Mouse (Mus musculus) heart, embryonic 12.5 days (tissue): ENCODE measurements at regions not wholly inside any gene's neighbourhood (a gene's known extent, or its start where the extent isn't known, plus 50 kb on each side); places are given as distances from the start of the nearest gene placed in this dataset.
A peak's percentile ranks its signal among the peaks of the same experiment; 100 is the strongest.

Experiments used
- ATAC-seq: fragments of 200-750 bp; cut with Nextera tagmentation; 2 replicates; pipeline ENCODE4 v1.8.0; 2017; ENCODE audit warnings: moderate TSS enrichment, moderate library complexity; ENCODE audit not compliant: insufficient number of reproducible peaks, low FRiP score
- H3K27ac ChIP-seq: fragments of 300-500 bp; sonication (generic); 2 replicates; pipeline ENCODE4 v1.5.1; 2016; ENCODE audit warnings: mild to moderate bottlenecking, moderate library complexity; ENCODE audit not compliant: poor library complexity, severe bottlenecking
- H3K27me3 ChIP-seq: fragments of 300-500 bp; sonication (generic); replicated peaks from 2 replicates; pipeline ENCODE4 v1.6.1; 2016; ENCODE audit warnings: mild to moderate bottlenecking, moderate library complexity
- H3K36me3 ChIP-seq: fragments of 300-500 bp; sonication (generic); 2 replicates; pipeline ENCODE4 v1.6.1; 2016; ENCODE audit warnings: mild to moderate bottlenecking, moderate library complexity
- H3K4me1 ChIP-seq: fragments of 300-500 bp; sonication (generic); replicated peaks from 2 replicates; pipeline ENCODE4 v1.6.1; 2016; ENCODE audit warnings: mild to moderate bottlenecking
- H3K4me2 ChIP-seq: fragments of 300-500 bp; sonication (generic); 2 replicates; pipeline ENCODE4 v1.6.1; 2016; ENCODE audit warnings: mild to moderate bottlenecking, moderate library complexity
- H3K4me3 ChIP-seq: fragments of 300-500 bp; sonication (generic); 2 replicates; pipeline ENCODE4 v1.5.1; 2016; ENCODE audit warnings: mild to moderate bottlenecking
- H3K9ac ChIP-seq: fragments of 300-500 bp; sonication (generic); 2 replicates; pipeline ENCODE4 v1.6.1; 2016; ENCODE audit warnings: mild to moderate bottlenecking, moderate library complexity
- H3K9me3 ChIP-seq: fragments of 300-500 bp; sonication (generic); replicated peaks from 2 replicates; pipeline ENCODE4 v1.6.1; 2016; ENCODE audit warnings: mild to moderate bottlenecking, moderate library complexity
- WGBS: fragments of 180-500 bp; shearing (Covaris S2); methylation state at CpG from one replicate; pipeline ENCODE4 v1.1.7; 2016; 5-methylcytosine and 5-hydroxymethylcytosine counted together

DNA sequence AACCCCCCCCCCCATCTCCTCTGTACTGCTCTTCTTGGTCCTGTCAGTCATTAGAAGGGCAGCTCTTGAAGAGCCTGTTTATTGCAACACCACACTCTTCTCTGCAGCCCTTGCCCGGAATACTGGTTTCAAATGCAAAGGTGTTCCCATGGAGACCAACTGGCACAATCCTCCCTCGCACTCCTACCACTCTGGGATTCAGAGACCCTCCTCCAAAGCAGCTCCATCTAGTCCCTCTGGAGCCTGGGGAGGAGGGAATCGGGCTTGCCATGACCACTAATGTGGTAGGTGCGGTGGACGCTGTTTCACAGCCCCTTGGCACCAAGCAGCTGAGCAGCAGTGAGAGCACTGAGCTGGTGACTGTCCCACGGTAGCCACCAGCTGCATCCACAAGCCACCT is 83.1 kb downstream of the Stk35 start:
- Histone ChIP-seq H3K4me2 (no peak overlapping the region), H3K4me3 (no peak overlapping the region), H3K27ac (no peak overlapping the region), H3K27me3 (no peaks in the 10 kb centered on the region), H3K9ac (no peak overlapping the region), H3K36me3 (no peaks in the 10 kb centered on the region), H3K9me3 (no peaks in the 10 kb centered on the region), H3K4me1 (peaks cover 2% of the 10 kb centered on the region; the same call in 1 of the 2 replicates)
- 44% methylated on average over 6 of the region's 6 CpGs for WGBS
- ATAC-seq = no peak

DNA sequence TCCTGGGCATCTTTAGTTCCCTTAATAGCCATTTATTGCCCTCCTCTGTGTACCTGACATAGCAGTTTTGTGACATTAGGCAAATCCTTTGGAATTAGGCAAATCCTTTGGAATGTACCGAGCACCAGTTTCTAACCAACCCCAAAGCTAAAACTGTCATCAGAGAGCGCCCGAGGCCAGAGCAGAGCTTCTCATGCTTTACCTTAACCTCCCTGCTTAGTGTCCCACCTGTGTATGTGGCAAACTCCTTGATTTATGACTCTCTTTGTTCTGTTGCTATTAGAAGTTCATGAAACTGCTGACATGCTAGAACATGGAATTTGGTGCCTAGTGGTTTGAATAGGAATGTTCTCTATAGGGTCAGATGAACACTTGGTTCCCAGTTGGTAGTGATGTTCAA is 84.0 kb downstream of the Stk35 start:
- H3K9me3 ChIP-seq = no peaks in the 10 kb centered on the region
- H3K9ac ChIP-seq = no peak overlapping the region
- H3K4me1 ChIP-seq = peaks cover 2% of the 10 kb centered on the region; the same call in 1 of the 2 replicates
- 88% methylated on average over 3 of the region's 3 CpGs for WGBS
- H3K4me2 ChIP-seq = no peak overlapping the region
- no peaks in the 10 kb centered on the region for H3K36me3 ChIP-seq
- H3K27me3 ChIP-seq = no peaks in the 10 kb centered on the region
- ATAC-seq = no peak
- no peak overlapping the region for H3K27ac ChIP-seq
- no peak overlapping the region for H3K4me3 ChIP-seq

DNA sequence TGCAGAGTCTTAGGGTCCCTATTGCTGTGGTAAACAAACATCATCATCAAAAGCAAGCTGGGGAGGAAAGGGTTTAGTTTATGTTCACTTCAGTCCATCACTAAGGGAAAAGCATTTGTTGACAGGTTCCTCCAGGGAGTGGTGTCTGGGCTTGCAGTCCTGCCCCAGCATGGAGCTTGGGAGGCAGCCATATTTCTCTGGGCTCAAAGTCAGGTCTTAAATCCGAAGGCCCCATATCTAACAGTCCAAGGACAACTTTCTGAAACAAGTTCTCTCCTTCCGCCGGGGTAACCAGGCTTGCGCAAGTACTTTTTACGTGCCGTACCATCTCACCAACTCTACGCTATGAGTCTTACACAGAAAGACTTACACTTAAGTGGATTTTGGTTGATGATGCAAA is 85.2 kb downstream of the Stk35 start:
- Histone ChIP-seq H3K9me3 (peaks cover 3% of the 10 kb centered on the region), H3K4me1 (peaks cover 2% of the 10 kb centered on the region; the same call in 1 of the 2 replicates), H3K36me3 (no peaks in the 10 kb centered on the region), H3K4me3 (no peak overlapping the region), H3K9ac (no peak overlapping the region), H3K27ac (no peak overlapping the region), H3K4me2 (no peak overlapping the region), H3K27me3 (no peaks in the 10 kb centered on the region)
- no peak for ATAC-seq
- WGBS = 93% methylated on average over 7 of the region's 7 CpGs

DNA sequence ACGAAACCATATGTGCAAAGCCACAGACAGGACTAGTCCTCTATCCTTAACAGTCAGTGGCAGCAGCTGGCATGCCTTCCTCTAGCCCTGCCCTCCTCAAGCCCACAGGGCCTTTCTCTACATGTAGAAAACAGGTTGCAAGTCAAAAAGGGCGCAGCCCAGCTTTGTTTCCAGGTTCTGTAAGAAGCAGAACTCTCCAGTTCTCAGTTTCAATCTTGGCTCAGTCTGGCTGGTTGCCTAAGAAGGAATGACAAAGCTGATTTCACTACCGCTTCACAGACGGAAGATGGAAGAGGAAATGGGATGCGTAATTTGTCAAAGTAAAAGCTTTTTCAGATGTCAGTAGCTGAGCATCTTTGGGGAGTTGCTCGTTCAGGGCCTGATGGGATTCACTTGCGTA is 92.9 kb downstream of the Stk35 start:
- H3K27me3 ChIP-seq = no peaks in the 10 kb centered on the region
- ATAC-seq = no peak
- H3K36me3 ChIP-seq = no peaks in the 10 kb centered on the region
- H3K4me3 ChIP-seq = no peak overlapping the region
- 0 out of 2 replicates have a peak overlapping the region, but pooled peaks have one; percentile 23 for H3K4me2 ChIP-seq
- peaks cover 4% of the 10 kb centered on the region for H3K9me3 ChIP-seq
- H3K9ac ChIP-seq = no peak overlapping the region
- no peak overlapping the region for H3K27ac ChIP-seq
- WGBS = 64% methylated on average over 7 of the region's 7 CpGs
- H3K4me1 ChIP-seq = peaks cover 9% of the 10 kb centered on the region

DNA sequence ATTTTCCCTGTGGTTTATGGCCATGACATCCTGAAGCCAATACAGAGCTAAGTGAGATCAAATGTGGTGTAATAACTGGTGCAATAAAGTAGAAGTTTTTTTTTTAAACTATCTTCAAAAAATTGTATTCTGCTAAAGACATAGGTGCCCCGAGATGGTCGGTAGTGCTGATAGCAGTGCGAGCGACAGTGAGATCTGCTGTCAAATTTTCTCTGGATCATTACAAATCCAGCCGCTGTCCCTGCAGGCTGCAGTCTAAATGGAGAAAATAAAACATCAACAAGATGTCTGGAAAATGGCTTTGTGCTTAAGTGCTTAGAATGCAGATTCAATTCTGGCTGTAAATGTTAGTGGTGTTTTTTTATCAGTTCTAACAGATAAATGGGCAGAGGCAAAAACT is 93.5 kb downstream of the Stk35 start:
- H3K9ac ChIP-seq = no peak overlapping the region

DNA sequence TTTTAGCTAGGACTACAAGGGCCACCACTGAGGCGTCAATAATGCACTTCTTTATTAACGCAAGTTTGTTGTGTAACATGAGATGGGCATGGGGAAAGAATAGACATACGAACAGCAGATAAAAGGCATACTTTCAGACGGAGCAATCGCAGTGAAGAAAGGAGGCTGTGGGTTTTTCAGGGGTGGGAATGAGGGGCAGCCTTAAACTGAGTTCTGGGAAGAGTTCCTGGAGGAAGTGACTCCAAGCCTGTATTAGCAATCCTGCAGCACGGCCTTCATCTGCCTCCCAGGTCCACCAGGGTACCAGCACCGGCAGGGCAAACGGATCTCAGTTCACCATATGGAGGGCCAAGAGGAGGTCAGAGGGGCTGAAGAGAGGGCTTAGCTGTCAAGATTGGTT is 94.6 kb downstream of the Stk35 start:
- no peak for ATAC-seq
- Histone ChIP-seq H3K4me2 (no peak overlapping the region), H3K27ac (no peak overlapping the region), H3K36me3 (no peaks in the 10 kb centered on the region), H3K4me3 (no peak overlapping the region), H3K9me3 (peaks cover 4% of the 10 kb centered on the region), H3K9ac (no peak overlapping the region), H3K4me1 (peaks cover 9% of the 10 kb centered on the region), H3K27me3 (no peaks in the 10 kb centered on the region)
- WGBS = 83% methylated on average over 8 of the region's 8 CpGs

More for the DNA sequence above, 93.5 kb downstream of the Stk35 start:
- peaks cover 4% of the 10 kb centered on the region for H3K9me3 ChIP-seq
- H3K36me3 ChIP-seq = no peaks in the 10 kb centered on the region
- WGBS = 77% methylated on average over 5 of the region's 5 CpGs
- H3K4me1 ChIP-seq = peaks cover 9% of the 10 kb centered on the region
- no peak for ATAC-seq
- no peak overlapping the region for H3K27ac ChIP-seq
- no peak overlapping the region for H3K4me3 ChIP-seq
- H3K4me2 ChIP-seq = no peak overlapping the region
- H3K27me3 ChIP-seq = no peaks in the 10 kb centered on the region

DNA sequence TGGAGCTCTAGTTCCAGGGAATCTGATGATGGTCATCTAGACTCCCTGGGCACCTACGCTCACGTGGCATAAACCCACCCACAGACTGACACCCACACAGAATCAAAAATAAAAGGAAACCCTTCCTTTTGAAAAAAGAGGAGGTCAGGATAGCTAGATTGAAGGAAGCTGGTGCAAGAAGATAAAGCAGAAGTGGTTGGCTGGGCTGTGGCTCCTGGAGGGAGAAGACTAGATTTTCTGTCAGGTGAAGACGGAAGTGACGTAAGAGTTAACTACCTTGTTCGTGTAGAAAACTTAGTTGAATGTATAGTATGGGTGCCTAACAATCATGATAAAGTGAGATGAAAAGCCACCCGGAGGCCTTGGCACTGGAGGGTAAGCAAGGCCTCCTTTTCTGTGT is 95.1 kb downstream of the Stk35 start:
- no peak overlapping the region for H3K27ac ChIP-seq
- no peaks in the 10 kb centered on the region for H3K36me3 ChIP-seq
- peaks cover 7% of the 10 kb centered on the region for H3K9me3 ChIP-seq
- 79% methylated on average over 6 of the region's 6 CpGs for WGBS
- H3K9ac ChIP-seq = no peak overlapping the region
- no peak overlapping the region for H3K4me3 ChIP-seq
- no peak overlapping the region for H3K4me2 ChIP-seq
- ATAC-seq = no peak
- peaks cover 9% of the 10 kb centered on the region for H3K4me1 ChIP-seq
- H3K27me3 ChIP-seq = no peaks in the 10 kb centered on the region

DNA sequence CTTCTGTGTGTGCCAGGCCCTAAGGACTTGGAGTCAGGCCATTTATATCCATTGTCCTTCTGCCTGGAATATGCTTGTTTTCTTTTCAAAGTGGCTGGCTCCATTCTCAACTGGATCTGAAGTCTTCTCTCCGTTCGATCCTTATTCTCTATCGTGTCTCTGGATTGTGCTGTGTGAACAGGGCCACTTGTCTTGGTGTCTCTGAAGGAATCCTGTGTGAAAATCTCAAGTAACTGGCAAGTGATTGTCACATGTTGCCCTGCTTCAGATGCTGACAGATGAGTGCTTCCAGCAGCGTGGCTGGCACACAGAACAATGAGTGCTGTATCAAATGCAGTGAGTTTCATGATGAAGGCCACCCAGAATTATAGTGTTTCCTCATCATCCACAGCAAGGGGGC is 96.4 kb downstream of the Stk35 start:
- Histone ChIP-seq H3K36me3 (no peaks in the 10 kb centered on the region), H3K27me3 (no peaks in the 10 kb centered on the region), H3K9ac (no peak overlapping the region), H3K4me1 (peaks cover 9% of the 10 kb centered on the region), H3K4me3 (no peak overlapping the region), H3K27ac (no peak overlapping the region), H3K4me2 (no peak overlapping the region), H3K9me3 (peaks cover 5% of the 10 kb centered on the region; the same call in 1 of the 2 replicates)
- no peak for ATAC-seq
- WGBS = 67% methylated on average over 4 of the region's 4 CpGs

DNA sequence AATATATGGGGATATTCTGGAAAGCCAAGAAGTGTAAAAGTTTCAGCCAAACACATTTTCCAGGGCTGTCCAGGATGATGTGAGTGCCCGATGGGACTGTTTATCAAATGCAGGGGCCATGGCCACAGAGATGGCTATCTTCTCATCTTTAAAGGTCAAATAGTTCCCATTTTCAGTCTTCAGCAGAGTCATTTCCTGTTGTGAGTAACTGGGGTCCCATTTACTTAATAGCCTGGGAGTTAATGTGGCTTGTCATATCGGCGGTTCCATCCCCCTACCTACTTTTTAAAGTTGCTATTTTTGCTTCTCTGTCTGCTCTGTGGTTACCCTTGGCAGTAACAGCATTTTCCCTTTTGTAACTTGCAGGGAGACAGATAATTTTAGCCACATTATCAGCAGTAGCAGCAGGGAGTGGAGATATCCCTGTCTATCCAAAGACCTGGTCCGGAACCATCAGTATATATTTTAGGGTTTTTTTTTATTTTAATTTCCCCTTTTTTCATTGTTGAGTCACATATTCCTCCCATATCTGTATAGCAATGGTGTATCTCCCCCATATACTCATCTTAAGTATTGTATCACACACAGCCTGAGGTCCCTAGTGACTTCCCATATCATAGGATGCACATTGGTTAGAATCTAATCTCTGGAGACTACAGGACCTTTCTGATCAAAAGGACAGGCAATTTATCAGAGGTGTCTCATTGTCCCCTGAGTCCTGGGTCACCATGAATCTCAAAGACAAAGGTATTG is 103.2 kb downstream of the Stk35 start:
- H3K9me3 ChIP-seq = peaks cover 5% of the 10 kb centered on the region; the same call in 1 of the 2 replicates
- no peaks in the 10 kb centered on the region for H3K36me3 ChIP-seq
- WGBS = 6% methylated on average over 4 of the region's 4 CpGs
- H3K4me2 ChIP-seq = peak overlapping the region; percentile 8; the same call in 1 of the 2 replicates
- no peaks in the 10 kb centered on the region for H3K27me3 ChIP-seq
- H3K9ac ChIP-seq = no peak overlapping the region
- ATAC-seq = no peak
- peaks cover 19% of the 10 kb centered on the region for H3K4me1 ChIP-seq
- no peak overlapping the region for H3K4me3 ChIP-seq
- H3K27ac ChIP-seq = peak overlapping the region; percentile 44

DNA sequence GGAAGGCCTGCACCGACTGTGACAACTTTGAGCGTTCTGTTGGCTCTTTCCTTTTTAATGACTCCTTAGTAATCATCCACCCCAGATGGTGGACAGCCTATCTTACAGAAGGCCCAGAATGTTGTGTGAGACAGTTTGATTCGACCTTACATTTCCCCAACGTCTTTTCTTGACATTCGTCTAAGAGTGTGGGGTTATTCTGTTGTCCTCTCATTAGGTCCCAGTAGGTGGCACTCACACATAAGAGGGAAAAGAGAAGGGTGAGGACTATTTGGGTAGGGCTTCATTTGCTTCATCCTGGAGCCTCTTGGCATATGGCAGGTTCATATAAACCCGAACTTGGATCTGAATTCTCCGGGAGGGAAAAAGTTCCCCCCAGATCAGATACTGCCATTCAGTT is 104.4 kb downstream of the Stk35 start:
- WGBS = 37% methylated on average over 7 of the region's 7 CpGs
- Histone ChIP-seq H3K27me3 (peaks cover 6% of the 10 kb centered on the region), H3K9ac (no peak overlapping the region), H3K9me3 (peaks cover 5% of the 10 kb centered on the region; the same call in 1 of the 2 replicates), H3K4me1 (peaks cover 27% of the 10 kb centered on the region), H3K4me2 (no peak overlapping the region), H3K27ac (no peak overlapping the region), H3K36me3 (no peaks in the 10 kb centered on the region), H3K4me3 (no peak overlapping the region)
- ATAC-seq = no peak

DNA sequence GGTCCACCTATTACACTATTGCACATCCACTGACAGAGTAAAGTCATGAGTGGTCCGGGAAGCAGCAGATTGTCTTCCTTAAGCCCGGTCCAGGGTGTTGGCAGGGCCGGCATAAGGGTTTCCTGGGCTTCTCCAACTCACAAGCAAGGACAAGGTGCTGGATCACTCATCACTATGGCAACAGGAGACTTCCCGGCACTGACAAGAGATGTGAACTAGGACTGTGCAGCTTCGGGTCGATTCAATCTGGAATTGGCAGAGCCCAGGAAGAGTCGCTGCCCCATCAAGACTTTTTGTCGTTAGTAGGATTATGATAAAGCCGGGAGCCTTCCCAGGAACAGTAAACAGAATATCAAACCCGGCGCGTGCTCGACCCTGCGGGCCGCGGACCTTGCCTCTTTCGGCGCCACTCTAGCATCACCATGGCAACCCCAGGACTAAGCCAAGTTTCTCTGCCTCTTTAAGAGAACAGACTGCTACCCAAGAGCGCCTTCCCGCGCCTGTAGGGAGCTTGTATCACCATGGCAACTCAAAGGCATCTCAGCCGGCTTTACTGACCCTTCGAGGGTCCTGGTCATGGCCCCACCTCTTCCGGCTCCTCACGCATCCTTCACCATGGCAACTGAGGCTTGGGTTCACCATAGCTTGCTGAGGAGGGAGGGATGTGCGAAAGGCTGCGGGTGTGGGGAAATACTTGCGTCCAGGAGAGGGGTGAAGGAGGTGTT is 103.3 kb upstream of the Tgm3 start:
- 3% methylated on average over 28 of the region's 28 CpGs for WGBS
- no peak overlapping the region for H3K9ac ChIP-seq
- H3K4me3 ChIP-seq = peak overlapping the region; percentile 44
- no peak overlapping the region for H3K27ac ChIP-seq
- peaks cover 11% of the 10 kb centered on the region for H3K4me1 ChIP-seq
- no peaks in the 10 kb centered on the region for H3K9me3 ChIP-seq
- peak; percentile 63; the same call in 1 of the 2 replicates for ATAC-seq
- H3K27me3 ChIP-seq = peaks cover 6% of the 10 kb centered on the region
- peak overlapping the region; percentile 75 for H3K4me2 ChIP-seq
- H3K36me3 ChIP-seq = no peaks in the 10 kb centered on the region
